Mouse (Mus musculus) liver, postnatal 0 days (tissue): Measurements from ENCODE around the gene Dcakd.

ENCODE experiments used
- CTCF ChIP-seq: sonication (generic); IDR thresholded peaks from 2 replicates; pipeline ENCODE4 v1.5.1; 2016; ENCODE audit warnings: antibody characterized with exemption, low read depth
- EP300 ChIP-seq: IDR thresholded peaks from 2 replicates; pipeline ENCODE4 v1.6.1; 2016; ENCODE audit warnings: antibody characterized with exemption, low read depth, mild to moderate bottlenecking

DNA sequence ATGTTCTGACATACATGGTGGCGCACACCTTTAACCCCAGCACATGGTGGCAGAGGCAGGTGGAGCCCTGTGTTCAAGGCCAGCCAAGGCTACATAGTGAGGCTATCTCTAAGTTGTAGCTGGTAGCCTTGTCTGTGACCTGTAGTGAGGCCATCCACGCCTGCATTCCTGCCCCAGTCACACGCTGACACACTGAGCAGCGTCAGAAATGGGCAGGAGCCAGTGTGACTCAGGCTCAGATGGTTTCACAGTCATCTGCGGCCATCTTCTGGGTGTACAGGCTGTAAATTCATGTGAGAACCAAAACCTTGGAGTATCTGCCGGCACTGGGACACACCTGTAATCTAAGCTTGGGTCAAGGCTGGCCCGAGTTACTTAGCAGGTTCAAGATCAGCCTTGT, 28.5 kb upstream of the Dcakd start:
- no peak for TF ChIP-seq CTCF
- TF ChIP-seq EP300: no peak
